Mouse (Mus musculus) heart, postnatal 25 days (tissue): ENCODE measurements around the gene Mcur1. TPM values are rescaled to one million over a fixed set of nuclear protein-coding genes. Genes with fewer than 3 reads are reported as not detected.

ENCODE experiments used
- DNase-seq: peaks from one replicate; pipeline ENCODE4 v3.0.0; 2022; ENCODE audit warnings: low spot score
- intact Hi-C: fragments of 180-260 bp; cut with DNase I; formaldehyde crosslinking; loops from one replicate; pipeline ENCODE4 v1.15.1; 2025
- total RNA-seq, 2 experiments: library from RNA; stranded (reverse); gene quantifications; 2 replicates each; pipeline ENCODE4 v1.2.3; 2021

The Mcur1 gene
- total RNA-seq, 2 experiments from 2014 or later, result 45.0 to 46.3 TPM

DNA sequence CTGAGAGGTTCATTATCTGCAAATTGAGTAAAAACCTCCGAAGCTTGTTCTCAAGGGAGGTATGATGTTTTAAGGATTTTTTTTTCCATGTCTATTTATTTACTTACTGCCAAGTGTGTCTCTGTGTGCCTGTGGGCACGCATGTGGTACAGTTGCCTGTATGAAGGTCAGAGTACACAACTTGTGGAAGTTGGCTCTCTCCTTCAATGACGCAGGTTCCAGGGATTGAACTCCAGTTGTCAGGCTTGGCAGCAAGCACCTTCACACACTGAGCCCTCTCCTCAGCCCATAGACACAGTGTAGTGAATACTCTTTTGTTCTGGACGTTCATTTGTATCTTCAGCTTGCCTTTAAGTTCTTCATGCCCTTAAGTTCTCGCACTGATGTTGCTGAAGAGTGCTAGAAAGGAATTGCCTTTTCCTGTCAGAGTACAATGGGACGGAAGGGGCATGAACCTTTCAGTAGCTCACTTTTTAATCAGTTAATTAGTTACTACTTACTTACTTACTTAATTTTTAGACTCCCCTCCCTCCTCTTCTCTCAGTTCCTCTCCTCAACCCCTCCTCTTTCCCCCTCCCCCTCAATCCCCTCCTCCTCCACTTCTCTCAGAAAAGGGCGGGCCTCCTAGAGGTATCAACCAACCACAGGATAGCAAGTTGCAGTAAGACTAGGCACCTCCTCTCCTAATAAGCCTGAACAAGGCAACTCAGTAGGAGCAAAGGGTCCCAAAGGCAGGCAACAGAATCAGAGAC, 60.1 kb downstream of the Mcur1 start:
- intact Hi-C loops, result no loop called here

DNA sequence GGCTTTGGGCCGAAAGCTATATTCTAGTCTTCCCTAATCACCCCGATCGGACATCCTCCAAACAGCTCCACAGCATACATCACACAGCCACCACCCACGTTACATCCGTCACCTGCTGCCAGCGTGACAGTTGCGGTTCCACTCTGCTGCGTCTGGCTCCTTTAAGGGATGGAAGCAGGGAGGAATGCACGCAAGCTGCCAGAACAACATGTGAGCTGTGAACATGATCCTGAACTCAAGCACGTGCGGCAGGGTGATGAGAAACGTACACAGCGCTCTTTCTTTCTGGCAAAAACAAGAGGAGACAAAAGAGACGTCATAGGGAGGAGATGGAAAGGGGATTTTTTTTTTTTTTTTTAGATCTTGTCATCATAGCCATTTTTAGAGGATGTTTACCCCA, 61.1 kb downstream of the Mcur1 start:
- intact Hi-C loops, result no loop called here
- DNase-seq, result no peak

More for the DNA sequence above, 60.1 kb downstream of the Mcur1 start:
- no peak for DNase-seq

GRCm38 (mm10) chr13:43497769-43498168, 62.2 kb downstream of the Mcur1 start:
- no peak for DNase-seq
- intact Hi-C loops, result no loop called here

- intact Hi-C loops, result no loop called here
- no peak for DNase-seq
Observed at GRCm38 (mm10) chr13:43496660-43497059, 63.3 kb downstream of the Mcur1 start.

GRCm38 (mm10) chr13:43495645-43496044, 64.3 kb downstream of the Mcur1 start:
- no peak for DNase-seq
- intact Hi-C loops, result no loop called here

DNA sequence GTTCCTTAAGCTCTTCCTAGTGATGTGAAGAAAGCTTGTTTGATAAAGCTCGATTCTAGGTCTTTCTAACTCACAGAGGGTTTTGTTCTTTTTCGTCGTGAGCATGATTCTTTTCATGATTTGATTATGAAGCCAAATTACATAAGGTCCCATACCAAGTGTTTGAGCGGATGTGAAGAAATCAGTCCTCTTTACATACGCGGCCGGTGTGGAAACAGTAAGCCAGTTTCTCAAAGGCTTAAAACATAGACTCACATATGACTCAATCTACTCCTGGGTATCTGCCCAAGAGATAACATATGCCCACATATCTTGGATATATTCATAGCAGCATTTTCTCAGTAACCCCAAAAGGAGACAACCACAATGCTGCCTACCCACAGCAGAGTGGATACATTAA, 66.3 kb downstream of the Mcur1 start:
- no peak for DNase-seq
- intact Hi-C loops, result no loop called here

DNA sequence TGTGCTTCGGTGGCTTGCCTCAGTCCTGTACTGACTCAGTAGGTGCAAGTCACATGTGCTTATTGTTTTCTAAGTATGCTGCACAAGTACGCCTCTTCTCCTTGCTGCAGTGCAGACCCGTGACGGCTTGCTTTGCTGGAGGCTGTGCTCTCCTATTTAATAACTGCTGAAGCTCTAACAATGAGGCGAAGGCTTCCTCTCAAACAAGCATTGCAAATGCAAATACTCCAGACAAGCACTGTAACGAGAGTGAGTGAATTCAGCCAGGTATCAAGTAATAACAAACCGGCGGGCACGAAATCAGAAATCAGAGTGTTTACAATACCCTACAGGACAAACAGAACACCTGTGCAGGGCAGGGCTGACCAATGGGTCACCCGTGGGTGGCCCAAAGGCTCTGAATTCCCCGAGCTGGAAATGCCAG, 66.9 kb downstream of the Mcur1 start:
- intact Hi-C loops, result no loop called here
- no peak for DNase-seq

Other genes starting within 250 kb of the Mcur1 start
- 10 to 100 TPM; 55.0 to 55.2 TPM for gene Sirt5, start 194.7 kb downstream of the Mcur1 start, total RNA-seq
- 100 to 1,000 TPM; 110 to 113 TPM for gene Nol7, start 161.8 kb downstream of the Mcur1 start, total RNA-seq
- 10 to 100 TPM; 43.3 to 43.6 TPM for gene Ranbp9, start 78.9 kb downstream of the Mcur1 start, total RNA-seq
- gene Rnf182, start 55.5 kb upstream of the Mcur1 start, total RNA-seq, result under 1 TPM in 1 of 2 experiments, not detected in 1; 0.22 TPM
- gene Cd83, start 224.6 kb upstream of the Mcur1 start, total RNA-seq, result 1 to 10 TPM; 3.1 to 3.5 TPM